Mouse (Mus musculus): ENCODE data around the gene Pappa. TPM values are rescaled to one million over a fixed set of nuclear protein-coding genes. Genes with fewer than 3 reads are reported as not detected.

Pappa gene
- polyA plus RNA-seq, 2 experiments from 2014 or later: 0.04 TPM; not detected in 1

DNA sequence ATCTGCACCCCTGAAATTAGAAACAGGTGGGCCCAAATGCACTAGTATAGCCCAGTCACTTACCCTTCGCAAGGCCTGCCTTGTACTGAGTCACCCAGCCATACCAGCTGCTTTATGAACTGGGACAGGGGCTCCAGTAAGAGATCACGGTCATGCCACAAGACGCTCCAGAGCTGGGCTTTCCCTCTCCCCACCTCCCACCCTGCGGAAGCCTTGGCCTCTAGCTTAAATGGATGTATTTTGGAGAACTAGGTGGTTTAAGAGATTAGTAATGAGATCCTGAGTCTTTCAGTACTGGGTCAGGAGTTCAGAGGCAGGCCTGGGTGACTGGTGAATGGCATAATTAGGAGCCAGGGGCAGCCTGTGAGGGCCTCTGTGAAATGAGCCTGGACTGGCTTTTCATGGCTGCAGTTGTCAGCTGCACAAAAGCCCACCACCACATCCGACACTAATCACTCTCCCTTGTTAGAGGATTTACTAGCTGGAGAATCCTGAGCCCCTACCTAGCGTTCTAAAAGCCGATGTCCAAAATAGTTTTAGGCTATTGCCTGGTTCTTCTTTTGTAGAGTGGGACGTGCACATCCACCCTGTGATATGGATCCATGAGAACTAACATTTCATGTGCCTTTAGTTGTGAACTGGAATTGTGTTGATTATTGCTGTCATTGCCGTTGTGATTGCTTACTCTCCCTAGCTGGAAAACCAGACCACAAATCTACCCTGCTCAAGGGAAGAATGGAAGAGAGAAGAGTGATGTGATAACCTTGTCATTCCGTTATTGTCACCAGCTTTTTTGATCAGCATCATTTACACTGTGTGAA, 154.7 kb downstream of the Pappa start:
- ATAC-seq: no peak

DNA sequence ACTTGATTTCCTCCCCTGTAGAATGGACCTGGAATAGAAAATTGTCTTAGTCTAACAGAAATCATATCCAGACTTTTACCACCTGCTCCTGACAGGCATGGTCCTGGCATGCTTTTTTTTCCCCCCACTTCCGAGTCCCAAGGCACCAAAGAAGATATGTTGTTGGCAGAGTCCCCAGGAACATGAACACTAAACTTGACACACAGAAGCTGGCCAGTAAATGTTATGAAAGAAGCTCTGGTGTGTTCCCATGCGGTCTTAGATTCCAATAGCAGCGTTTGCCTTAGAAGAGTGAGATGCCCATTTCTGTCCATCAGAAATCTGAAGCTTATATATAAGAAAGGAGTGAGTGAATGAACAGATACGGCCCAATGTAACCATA, 155.3 kb downstream of the Pappa start:
- no peak for ATAC-seq

GRCm38 (mm10) chr4:65279979-65280677, 156.2 kb downstream of the Pappa start:
- ATAC-seq: no peak

DNA sequence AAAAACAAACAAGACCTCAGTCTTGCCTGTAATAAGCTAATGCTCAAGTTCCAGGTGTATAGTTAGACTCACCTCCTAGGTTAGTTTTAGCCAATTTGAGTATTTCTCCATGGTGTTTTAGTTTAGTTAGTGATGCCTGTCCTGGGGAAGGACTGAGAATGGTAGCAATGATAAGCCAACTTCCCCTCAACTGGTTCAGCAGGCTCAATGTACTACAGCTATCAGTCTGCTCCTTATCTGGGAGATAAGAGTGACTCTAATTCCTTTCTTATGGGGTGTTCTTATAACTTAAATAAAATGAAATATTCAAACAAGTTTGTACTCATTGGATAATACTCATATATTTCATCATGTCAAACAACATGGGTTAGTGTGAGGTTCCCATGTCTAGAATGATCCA, 156.9 kb downstream of the Pappa start:
- ATAC-seq: no peak

DNA sequence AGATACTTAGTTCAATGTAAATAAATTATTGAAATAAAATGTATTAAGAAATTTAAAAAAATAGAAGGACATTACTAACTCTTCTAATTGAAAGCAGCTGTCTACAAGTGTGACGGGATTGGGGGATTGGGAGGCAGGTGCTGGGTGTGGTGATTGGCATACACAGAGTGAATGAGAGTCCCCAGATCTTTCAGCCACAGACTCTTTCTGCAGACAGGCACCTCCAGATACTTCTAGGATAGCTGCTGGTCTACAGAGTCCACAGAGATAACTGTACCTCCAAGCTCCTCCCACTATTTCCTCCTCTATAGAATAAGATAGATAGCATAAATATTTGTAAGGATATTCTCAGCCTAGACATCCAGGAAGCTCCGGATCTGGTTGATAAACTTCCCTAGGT, 159.6 kb downstream of the Pappa start:
- ATAC-seq: no peak

GRCm38 (mm10) chr4:65285165-65285564, 161.2 kb downstream of the Pappa start:
- ATAC-seq: no peak

DNA sequence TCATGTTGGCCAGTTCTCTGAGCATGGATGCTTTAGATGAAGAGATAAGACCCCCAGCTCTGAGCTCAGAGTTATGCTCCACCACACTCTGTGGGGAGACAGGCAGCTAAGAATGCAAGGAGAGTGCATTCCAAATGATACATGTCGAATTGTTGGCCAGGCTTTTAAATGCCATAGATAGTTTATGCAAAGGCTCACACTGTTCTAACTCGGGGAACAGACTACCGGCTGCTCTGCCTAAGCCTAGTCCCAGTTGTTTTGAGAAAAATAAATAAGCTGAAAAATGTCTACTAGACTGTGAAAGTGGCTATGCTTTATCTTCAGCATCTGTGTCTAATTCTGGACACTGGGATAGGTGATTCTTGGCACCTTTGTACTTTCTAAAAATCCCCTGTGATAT, 165.3 kb downstream of the Pappa start:
- no peak for ATAC-seq

DNA sequence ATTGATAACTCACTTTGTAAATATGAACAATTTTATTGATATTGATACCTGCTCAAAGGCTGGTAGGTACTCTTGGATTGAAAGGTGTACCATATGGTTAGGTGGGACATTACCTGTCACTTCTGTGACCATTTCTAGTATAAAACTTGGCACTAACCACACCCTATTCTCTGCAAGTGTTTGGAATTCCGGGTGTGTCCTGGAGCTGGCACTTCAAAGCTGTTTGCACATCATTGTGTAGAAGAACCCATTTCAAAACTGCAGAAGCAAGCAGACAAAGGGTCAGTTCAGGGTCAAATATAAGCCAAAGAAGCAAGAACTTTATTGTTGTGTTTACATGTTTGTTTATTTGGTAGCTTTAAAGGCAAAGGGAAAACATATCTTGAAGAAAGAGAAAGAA, 171.8 kb downstream of the Pappa start:
- no peak for ATAC-seq

GRCm38 (mm10) chr4:65296356-65296967, 172.5 kb downstream of the Pappa start:
- ATAC-seq: no peak

DNA sequence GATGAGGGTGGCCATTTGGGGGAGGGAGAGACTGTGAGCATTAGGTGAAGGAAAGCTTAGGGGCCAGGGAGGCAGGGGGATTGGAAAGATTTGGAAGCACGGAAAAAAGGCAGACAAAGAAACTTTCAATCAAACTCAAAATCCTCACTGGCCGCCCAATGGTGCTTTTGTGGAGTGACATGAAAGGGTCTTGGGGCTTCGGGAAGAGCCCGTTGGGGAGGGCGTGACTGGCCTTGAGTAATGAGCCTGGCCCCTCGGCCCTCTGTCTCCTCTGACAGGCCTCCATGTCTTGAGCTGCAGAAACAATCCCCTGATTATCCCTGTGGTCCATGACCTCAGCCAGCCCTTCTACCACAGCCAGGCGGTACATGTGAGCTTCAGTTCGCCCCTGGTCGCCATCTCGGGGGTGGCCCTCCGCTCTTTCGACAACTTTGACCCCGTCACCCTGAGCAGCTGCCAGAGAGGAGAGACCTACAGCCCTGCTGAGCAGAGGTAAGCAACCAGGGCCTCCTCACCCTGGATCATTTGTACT, 173.1 kb downstream of the Pappa start:
- ATAC-seq: no peak

DNA sequence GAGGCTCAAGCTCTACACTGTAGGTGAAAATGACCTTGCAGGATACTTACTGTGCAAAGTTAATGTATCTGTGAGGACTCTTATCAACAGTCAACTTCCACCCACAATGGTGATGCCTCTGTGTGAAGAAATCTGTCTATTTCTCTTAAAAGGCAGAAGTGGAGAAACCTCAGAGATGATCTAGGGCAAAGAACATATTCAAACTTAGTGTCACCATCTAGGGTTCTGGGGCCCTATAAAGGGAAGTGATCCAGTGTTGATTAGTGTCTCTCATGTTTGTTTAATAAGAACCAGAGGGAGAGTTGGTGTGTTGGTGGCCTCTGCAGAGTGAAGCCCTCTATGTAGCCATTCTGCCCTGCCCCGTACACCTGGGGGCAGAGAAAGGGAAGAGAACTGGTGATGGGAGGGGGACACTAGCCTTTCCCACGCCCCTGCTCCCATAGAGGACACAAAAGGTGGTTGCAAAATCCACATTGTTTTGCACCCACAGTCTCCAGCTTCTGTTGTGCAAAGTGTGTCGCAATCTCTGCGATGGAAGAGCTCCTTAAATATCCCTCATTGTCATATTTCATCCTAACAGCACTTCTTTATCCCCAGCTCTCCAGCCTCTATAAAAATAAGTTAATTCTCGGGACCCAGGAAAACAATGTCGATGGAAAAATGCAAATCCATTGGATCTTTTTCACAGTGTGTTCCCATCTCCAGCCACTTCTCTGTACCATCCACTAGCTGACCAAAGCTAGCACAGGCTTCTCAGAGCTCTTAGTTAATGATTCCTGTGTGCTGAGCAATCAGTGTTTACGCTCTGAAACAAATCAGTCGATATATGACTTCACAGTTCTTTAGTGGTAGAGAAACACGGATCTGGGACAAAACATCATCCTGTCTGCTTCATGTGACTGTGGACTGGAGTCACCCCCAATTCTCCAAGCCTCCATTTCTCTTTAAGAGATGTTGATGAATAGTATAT, 174.5 kb downstream of the Pappa start:
- ATAC-seq: no peak

GRCm38 (mm10) chr4:65299365-65299764, 175.4 kb downstream of the Pappa start:
- ATAC-seq: no peak

GRCm38 (mm10) chr4:65300431-65300830, 176.5 kb downstream of the Pappa start:
- ATAC-seq: no peak

- no peak for ATAC-seq
Measured at GRCm38 (mm10) chr4:65302666-65303065, 178.7 kb downstream of the Pappa start.

GRCm38 (mm10) chr4:65317877-65318525, 194.0 kb downstream of the Pappa start:
- no peak for ATAC-seq

- ATAC-seq: no peak
Measured at GRCm38 (mm10) chr4:65321340-65321739, 197.4 kb downstream of the Pappa start.

GRCm38 (mm10) chr4:65321959-65322358, 198.0 kb downstream of the Pappa start:
- no peak for ATAC-seq

DNA sequence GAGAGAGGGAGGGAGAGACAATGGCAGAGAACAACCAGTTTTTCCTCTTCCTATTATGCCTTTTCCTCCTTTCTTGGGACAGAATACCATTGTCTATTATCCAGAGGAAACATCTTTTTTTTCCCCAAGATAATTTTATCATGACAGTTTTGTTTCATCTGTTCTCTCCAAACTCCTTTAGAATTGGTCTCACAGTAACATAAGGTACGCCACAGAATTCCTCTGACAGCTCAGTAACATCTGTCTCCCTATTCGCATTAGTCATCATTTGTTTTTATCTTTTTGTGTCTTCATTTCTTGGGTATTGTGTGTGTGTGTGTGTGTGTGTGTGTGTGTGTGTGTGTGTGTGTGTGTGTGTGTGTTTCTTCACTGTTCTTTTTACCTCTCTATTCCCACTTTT, 201.8 kb downstream of the Pappa start:
- ATAC-seq: no peak

DNA sequence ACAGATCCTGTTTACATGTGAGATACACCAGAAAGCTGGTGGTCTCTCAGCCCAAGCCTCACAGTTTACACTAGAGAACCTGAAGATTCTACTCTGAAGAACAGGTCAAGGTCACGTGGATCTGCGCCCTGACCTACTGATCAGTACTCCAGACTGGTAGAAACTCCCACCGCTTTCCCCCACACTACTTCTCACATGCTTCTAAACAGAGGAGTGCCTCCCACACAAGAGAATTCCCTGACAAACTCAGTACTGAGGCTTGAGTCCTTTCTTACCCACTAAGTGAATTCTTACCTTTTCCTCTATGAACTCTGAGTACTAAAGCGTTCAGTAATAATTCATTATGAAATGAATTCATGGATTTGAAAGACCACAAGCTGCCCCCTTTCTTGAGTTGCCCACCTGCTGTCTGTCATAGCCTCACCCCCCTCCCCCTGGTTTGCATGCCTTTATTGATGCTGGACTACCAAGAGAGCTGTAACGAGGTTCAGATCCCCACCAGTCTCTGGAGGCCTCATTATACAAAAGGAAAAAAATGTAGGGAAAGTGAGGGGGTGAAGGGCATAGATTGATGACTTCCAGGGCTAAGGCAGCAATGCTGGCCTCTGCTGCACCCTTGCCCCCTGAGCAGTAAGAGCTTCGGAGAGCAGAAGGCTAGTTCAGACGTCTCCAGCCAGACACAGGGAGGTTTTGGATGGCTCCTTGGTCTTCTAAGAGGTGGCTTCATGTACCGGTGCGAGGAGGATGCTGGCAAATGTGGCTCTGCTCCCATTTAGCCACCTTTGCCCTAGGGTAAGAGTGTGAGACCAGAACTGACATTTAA, 204.7 kb downstream of the Pappa start:
- ATAC-seq: no peak

GRCm38 (mm10) chr4:65333718-65334117, 209.7 kb downstream of the Pappa start:
- no peak for ATAC-seq

DNA sequence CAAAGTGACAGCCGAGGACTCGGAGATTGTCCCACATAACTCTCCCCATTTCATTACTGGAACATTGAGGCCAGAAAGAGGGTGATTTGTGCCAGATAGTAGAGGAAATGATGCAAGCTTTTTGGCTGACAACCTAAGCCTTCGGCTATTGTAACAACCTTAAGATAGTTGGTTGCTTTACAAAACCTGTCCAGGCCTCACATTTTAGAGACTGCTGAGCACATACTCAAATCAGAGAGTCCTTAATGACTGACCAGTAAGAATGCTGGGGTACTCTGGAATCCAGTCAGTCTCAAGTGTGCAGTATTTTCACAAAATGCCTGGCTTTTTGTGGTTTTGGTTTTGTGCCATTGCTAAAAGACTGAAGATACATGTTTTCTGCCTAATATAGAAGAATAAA, 217.8 kb downstream of the Pappa start:
- ATAC-seq: no peak
